8 mouse cellular contexts compared by ENCODE assay signal in genomic region chr6:113037946-113038734, GRCm38 (mm10). TPM values are rescaled to one million over a fixed set of nuclear protein-coding genes. Genes with fewer than 3 reads are reported as not detected.
DNase-seq lines count a peak whose midpoint lies in the region; ATAC-seq and TF ChIP-seq lines count a peak whose summit lies in the region.

No protein-coding gene starts in this region.

- H3K36me3 ChIP-seq in hindbrain, embryonic 16.5 days (ENCODE audit: control insufficient read depth, insufficient read depth, low read length) = no peaks in the 10 kb centered on the region
- no peaks in the 10 kb centered on the region for H3K36me3 ChIP-seq in macrophage (ENCODE audit: inconsistent target)

- H3K27ac ChIP-seq in gastrocnemius, adult 2 months = peak overlapping the region; percentile 80
- H3K27ac ChIP-seq in hindbrain, embryonic 16.5 days (ENCODE audit: low read depth, low read length) = no peak overlapping the region
- peak overlapping the region; percentile 22 for H3K27ac ChIP-seq in macrophage

- 9% methylated on average over 19 of the region's 19 CpGs for WGBS in hindbrain, embryonic 16.5 days
- WGBS in macrophage (ENCODE audit: missing documents) = 21% methylated on average over 19 of the region's 19 CpGs

- DNase-seq in WW6 (ENCODE audit: low read depth, low spot score) = peak; percentile 58
- DNase-seq in cerebellum, postnatal 4 days (ENCODE audit: low spot score in 2 of 2) = peak; percentile 33 to 55
- peak; percentile 56 for DNase-seq in gastrocnemius, adult 2 months
- DNase-seq in left cerebral cortex, adult 18-20 months (ENCODE audit: low spot score in 2 of 2) = peak; percentile 75 to 76
- DNase-seq in right cerebral cortex, adult 2 months (ENCODE audit: low spot score in 2 of 2) = peak; percentile 80 to 85
- DNase-seq in yolk sac, embryonic 10.5 days (ENCODE audit: low spot score) = peak; percentile 80

- no peak for TF ChIP-seq CTCF in gastrocnemius, adult 2 months (IDR thresholded peaks at IDR 0.05)

- no peaks in the 10 kb centered on the region for H3K79me2 ChIP-seq in macrophage (ENCODE audit: inconsistent target)

- H3K4me2 ChIP-seq in hindbrain, embryonic 16.5 days (ENCODE audit: low read length) = peak overlapping the region; percentile 42

- H3K4me3 ChIP-seq in gastrocnemius, adult 2 months = peak overlapping the region; percentile 61
- H3K4me3 ChIP-seq in hindbrain, embryonic 16.5 days (ENCODE audit: low read length) = no peak overlapping the region
- no peak overlapping the region for H3K4me3 ChIP-seq in macrophage (ENCODE audit: inconsistent target)

- intact Hi-C loops in gastrocnemius, adult 2 months (cut with DNase I) = loop anchor here (1.0 to 5.0 kb wide), 4 partner anchors 66 to 289 kb away; partner anchors contain the start of genes Brpf1 and Ogg1

- H3K9me3 ChIP-seq in hindbrain, embryonic 16.5 days (ENCODE audit: control insufficient read depth, low read length) = no peaks in the 10 kb centered on the region

- ATAC-seq in hindbrain, embryonic 16.5 days = peak; percentile 71

- no peaks in the 10 kb centered on the region for H3K27me3 ChIP-seq in hindbrain, embryonic 16.5 days (replicated peaks; ENCODE audit: control insufficient read depth, insufficient read depth, low read length)

- H3K4me1 ChIP-seq in hindbrain, embryonic 16.5 days (ENCODE audit: control insufficient read depth, insufficient read depth, low read depth, low read length) = peaks cover 6% of the 10 kb centered on the region

- H3K9ac ChIP-seq in hindbrain, embryonic 16.5 days (ENCODE audit: low read depth, low read length) = peak overlapping the region; percentile 39; the same call in 1 of the 2 replicates

RNA-seq across cellular contexts. Expression of gene Thumpd3, which starts 7.9 kb away (rescaled TPM):
- 10 to 100 TPM; 13.7 to 14.5 TPM for total RNA-seq in gastrocnemius, adult 2 months (2021)
- 48.7 and 52.0 TPM in 2 replicates for polyA plus RNA-seq in hindbrain, embryonic 16.5 days (2015; fragmentation: Nextera tagmentation; extraction: Ambion mirVana)
- total RNA-seq in left cerebral cortex, adult 18-20 months (2021) = 10 to 100 TPM; 22.9 to 30.1 TPM
- total RNA-seq in macrophage (2018; cell fraction: chromatin; rRNA removed) = 100 to 1,000 TPM in 7 of 26 experiments, 10 to 100 TPM in 19; 33.1 to 122 (median 72.7) TPM
- 10 to 100 TPM; 20.9 to 50.2 (median 38.7) TPM for total RNA-seq in macrophage (2018; cell fraction: cytosol; rRNA removed)
- 100 to 1,000 TPM in 3 of 26 experiments, 10 to 100 TPM in 23; 27.5 to 104 (median 53.4) TPM for total RNA-seq in macrophage (2018; cell fraction: nucleus; rRNA removed)
- polyA plus RNA-seq in macrophage (2018) = 41.1 to 75.6 TPM (median 49.0 TPM) in 3 replicates

RNA-seq across cellular contexts. Expression of gene Setd5, which starts 39.0 kb away (rescaled TPM):
- 10 to 100 TPM; 28.4 to 29.3 TPM for total RNA-seq in gastrocnemius, adult 2 months (2021)
- polyA plus RNA-seq in hindbrain, embryonic 16.5 days (2015; fragmentation: Nextera tagmentation; extraction: Ambion mirVana) = 45.4 and 48.3 TPM in 2 replicates
- 100 to 1,000 TPM in 1 of 2 experiments, 10 to 100 TPM in 1; 97.1 to 102 TPM for total RNA-seq in left cerebral cortex, adult 18-20 months (2021)
- total RNA-seq in macrophage (2018; cell fraction: chromatin; rRNA removed) = 100 to 1,000 TPM; 348 to 591 (median 473) TPM
- total RNA-seq in macrophage (2018; cell fraction: cytosol; rRNA removed) = 10 to 100 TPM; 36.6 to 74.0 (median 48.2) TPM
- 100 to 1,000 TPM; 204 to 350 (median 274) TPM for total RNA-seq in macrophage (2018; cell fraction: nucleus; rRNA removed)
- polyA plus RNA-seq in macrophage (2018) = 27.9 to 33.4 TPM (median 30.4 TPM) in 3 replicates
